Mouse (Mus musculus) T-cell, adult 2 months (primary cell): ENCODE data around the gene Klf8.
"Not testable (repeated sequence)": the region's sequence is repeated elsewhere in the genome, so short reads cannot be mapped to it uniquely, and the experiment has no call there.

Experiments used
- DNase-seq: peaks from one replicate; pipeline ENCODE4 v3.0.0; 2022; ENCODE audit warnings: low spot score

The Klf8 gene

DNA sequence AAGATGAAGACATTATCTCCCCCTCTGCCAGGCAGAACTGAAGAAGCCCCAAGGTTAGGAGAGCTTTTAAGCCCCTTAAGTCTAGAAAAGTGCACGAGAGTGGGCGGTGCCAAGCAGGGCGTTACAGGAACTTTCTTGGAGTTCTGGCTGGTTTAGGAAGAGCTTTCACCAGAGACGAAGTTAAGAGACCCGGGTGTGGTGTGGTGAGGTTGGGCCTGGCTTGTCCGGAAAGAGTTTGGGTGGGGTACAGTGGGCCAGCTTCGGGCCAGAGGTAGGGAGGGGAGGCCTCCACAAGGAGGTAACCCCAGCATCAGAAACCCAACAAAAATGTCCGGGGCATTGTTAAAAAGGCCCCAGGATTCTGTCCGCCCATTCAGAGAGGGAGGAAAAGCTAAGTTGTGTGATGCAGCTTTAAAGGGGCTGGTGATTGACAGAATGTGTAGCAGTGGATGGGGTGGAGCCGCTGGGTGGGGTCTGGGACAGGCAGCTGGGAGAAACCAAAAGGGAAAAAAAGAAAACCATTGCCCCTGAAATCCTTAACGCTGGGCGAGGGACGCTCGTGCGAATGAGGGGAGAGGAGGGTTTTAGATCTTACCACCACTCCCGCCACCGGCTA is at the start of gene Klf8:
Gene Klf8, plus strand, starts transcription at position 163 of the 616 bp plus-strand sequence.
- DNase-seq = no peak

- DNase-seq = not testable (repeated sequence)
Measured at GRCm38 (mm10) chrX:153199185-153199584, 38.1 kb upstream of the Klf8 start.

DNA sequence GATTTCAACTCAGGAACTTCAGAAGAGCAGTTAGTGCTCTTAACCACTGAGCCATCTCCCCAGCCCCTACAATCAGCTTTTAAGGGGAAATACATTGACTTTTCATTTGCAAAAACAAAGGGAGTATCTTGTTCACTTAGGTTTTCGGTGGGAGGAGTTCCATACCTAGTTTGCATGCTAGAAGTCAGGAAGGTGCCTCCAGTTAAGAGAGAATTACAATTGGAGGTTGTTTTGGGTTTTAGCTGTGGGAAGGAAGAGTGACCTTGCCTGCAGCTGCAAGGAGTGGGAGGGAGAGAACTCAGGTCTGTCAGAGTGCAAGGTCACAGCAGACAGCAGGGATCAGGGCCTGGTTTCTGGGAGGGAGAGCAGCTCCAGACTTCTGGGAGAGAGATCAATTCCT is 26.2 kb upstream of the Klf8 start:
- DNase-seq = no peak

DNA sequence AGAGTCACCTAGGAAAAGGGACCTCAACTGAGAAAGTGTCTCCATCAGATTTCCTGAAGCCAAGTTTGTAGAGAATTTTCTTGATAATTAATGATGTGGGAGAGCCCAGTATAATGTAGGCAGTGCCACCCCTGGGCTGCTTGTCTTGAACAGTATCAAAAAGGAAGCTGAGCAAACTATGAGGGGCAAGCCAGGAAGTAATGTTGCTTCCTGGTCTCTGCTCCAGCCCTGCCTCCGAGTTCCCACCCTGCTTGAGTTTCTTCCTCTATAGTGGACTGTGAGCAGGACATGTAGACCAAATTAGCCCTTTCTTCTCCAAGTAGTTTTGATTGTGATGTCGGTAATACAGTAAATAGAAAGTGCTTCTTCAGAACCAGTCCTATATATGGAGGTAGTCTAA is 6.0 kb upstream of the Klf8 start:
- DNase-seq = no peak

DNA sequence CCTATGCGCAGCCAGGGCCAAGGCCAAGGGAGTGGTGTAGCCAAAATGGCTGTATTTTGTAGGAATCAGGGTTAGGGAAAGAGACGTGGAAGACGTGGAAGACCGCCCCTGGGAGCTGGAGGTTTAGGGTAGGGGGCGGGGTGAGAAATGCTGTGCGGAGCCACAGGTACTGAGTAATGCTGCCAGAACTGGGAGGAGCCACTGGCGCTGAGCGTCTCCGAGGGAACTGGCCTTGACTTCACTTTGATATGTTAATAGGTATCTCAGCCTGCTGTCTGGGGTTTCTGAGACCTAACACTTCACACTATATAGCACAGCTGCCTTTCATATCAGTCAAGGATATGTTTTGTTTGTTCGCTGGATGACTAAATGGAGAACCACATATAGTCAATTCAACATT is 4.0 kb upstream of the Klf8 start:
- no peak for DNase-seq

DNA sequence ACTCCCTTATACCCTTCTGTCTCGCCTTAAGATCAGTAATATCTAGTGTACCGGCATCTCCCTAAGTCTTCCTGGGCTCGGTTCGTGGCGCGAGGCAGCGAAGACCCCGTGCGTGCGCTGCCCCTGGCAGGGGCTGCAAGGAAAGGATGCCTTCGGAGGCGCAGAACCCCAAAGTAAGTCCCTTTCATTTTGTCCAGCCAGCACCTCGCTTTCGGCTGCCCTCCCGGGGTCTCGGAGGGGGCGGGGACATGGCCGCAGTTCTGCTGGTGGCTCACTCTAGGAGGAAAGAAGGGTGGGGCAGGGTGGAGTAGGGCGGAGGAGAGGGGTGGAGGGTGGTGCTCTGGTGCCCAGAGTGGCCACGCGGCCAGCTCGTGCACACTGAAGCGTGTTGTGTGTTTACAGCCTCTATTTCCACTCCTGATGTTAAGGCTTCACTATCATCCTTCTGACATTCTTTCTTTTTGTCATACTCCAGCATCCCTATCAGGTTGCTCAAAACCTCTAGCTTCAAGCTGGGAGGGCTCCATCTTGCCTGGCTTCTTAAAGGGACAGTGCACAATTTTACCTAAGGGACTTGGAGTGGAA is 746 bp downstream of the Klf8 start:
- no peak for DNase-seq

DNA sequence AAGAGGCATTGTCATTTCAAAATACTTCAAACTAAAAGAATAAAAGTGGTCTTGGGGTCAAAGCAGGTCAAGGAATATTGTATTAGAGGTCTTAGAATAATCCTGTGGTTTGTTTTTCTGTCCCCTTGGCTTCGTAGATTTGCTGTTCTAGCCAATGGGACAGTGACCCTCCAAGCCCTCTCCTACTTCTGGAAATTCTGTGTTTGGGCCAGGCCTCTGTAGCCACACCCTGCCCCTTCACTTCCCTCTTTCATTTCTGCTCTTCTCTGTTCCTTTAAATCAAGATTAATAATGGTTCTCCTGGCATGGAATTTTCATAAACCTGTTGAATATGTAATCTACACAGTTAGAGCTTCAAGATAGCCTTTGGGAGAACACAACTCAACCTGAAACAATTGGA is 17.0 kb downstream of the Klf8 start:
- DNase-seq = no peak

- no peak for DNase-seq
Measured at GRCm38 (mm10) chrX:153255504-153255903, 18.2 kb downstream of the Klf8 start.

DNA sequence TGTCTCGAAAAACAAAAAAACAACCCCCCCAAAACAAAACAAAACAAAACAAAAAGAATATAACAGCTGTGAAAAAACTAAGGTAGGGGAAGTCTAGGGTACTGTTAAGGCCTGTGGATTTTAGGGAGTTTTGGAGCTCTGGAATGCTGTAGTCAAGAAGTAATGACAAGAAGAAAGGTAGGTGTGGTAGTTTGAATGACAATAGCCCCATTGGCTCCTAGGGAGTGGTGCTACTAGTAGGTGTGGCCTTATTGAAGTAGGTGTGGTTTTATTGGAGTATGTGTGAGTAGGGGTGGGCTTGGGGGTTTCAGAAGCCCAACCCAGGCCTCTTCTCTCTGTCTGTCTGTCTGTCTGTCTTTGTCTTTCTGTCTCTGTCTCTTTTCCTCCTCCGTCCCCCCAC is 44.9 kb downstream of the Klf8 start:
- no peak for DNase-seq

DNA sequence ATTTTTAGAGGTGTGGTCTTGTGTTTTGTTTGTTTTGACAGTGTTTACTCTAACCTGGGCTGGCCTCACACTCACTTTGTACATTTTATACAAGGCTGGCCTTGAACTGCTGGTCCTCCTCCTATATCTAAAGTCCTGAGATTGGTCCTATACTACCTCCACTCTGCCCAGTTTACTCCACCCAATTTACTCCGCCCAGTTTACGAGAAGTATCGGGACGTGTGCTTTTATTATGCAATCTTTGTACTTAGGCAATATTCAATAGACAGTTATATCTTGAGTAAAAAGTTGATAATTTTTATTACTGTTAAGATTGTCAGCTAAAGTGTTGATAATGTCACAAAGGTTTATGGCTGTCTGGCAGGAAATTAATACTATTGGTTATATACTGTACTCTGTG is 74.1 kb downstream of the Klf8 start:
- DNase-seq = no peak

- DNase-seq = no peak
Measured at GRCm38 (mm10) chrX:153323105-153323504, 85.8 kb downstream of the Klf8 start.

- DNase-seq = not testable (repeated sequence)
Measured at GRCm38 (mm10) chrX:153334140-153334539, 96.9 kb downstream of the Klf8 start.

DNA sequence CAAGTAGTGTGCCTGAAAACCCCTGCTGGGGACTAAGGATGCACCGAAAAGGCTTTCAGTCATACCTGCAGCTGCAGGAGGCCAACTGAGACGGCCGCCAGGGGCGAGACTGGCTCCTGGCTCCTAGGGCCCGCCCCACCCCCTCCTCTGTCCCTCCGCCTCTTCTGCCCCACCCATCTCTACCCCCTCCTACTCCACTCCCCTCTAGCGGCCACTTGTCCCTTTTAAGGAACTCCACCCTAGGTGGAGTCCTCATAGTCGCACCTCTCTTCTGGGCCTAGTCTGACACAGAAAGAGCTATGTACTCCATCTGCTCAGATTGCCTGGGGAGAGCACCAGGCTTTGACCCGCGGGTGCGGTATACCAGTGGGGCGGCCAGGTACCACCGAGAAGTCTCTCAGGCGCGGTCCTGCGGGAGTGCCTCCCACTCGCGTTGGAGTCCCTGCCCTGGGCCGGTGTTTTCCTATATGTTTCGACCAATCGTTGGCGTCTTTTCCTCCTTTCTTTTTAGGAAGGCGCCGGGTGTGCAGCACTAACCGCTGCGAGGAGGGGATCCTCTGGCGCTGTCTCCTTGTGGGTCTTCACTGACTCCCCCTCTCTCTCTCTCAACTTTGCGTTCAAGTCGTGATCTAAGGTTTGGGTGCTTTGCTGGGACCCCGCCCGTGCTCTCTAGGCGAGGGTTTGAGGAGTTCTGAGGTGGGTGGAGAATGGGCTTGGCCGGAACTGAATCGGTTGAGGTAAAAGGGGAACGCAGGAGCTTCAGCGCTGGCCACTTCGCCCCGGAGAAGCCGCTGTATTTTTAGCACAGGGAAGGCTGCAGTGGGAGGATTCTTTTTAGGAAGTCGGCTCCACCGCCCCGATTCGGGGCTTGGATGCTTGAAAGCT is 122.3 kb downstream of the Klf8 start:
- peak; percentile 51 for DNase-seq

GRCm38 (mm10) chrX:153360216-153360590 is 122.9 kb downstream of the Klf8 start:
- no peak for DNase-seq

- no peak for DNase-seq
Measured at GRCm38 (mm10) chrX:153360666-153361269, 123.5 kb downstream of the Klf8 start.

- DNase-seq = peak; percentile 25
Measured at GRCm38 (mm10) chrX:153366754-153367153, 129.5 kb downstream of the Klf8 start.

GRCm38 (mm10) chrX:153369780-153370179 is 132.5 kb downstream of the Klf8 start:
- no peak for DNase-seq

GRCm38 (mm10) chrX:153375105-153375504 is 137.8 kb downstream of the Klf8 start:
- DNase-seq = peak; percentile 56

GRCm38 (mm10) chrX:153381753-153382152 is 144.5 kb downstream of the Klf8 start:
- DNase-seq = no peak

DNA sequence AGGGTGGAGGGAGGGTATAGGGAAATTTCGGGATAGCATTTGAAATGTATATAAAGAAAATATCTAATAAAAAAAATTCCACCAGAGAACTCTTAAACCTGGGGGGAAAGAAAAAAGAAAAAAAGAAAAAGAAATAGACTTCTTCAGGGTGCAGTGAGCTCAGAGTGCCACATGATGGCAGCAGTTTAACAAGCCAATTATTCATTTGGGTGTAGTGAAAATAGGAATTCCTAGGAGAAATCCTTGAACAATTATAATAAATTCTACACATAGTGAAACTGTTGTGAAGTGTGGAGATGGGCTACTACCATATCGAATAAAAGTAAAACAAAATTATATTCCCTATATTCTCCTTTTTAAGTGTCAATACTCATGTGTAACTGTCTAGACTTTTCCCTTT is 152.0 kb downstream of the Klf8 start:
- DNase-seq = no peak

DNA sequence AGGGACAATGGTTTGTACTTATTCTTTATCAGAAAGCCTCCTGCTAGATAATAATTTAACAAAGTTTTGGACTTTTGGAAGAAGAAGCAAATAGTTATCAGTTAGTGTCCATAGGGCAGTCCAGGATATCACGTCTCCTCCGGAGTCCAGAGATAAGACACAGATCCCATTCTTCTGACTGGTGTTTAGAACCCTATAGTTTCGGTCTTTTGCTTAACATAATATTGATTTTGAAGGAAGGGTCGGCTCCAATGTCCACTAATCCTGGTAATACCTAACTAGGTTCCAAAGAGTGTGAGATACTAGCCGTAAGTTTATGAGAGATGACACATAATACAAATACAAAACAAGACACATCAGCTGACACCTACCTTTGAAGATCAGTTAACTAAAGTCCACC is 179.8 kb downstream of the Klf8 start:
- DNase-seq = no peak

- DNase-seq = no peak
Measured at GRCm38 (mm10) chrX:153433659-153434293, 196.5 kb downstream of the Klf8 start.
